Comparison of ENCODE assay signal across 11 mouse cellular contexts in genomic region chr4:139297566-139297965, GRCm38 (mm10). TPM values are rescaled to one million over a fixed set of nuclear protein-coding genes. Genes with fewer than 3 reads are reported as not detected.
A peak's percentile ranks its signal among the peaks of the same experiment; 100 is the strongest.
DNase-seq lines count a peak whose midpoint lies in the region; ATAC-seq and TF ChIP-seq lines count a peak whose summit lies in the region.
"Had no signal": no experiment of that assay in that cellular context is flagged by ENCODE, and none has a peak within 500 bp of the region (broad histone marks: within the 10 kb centered on the region; RNA-seq: fewer than 3 reads in every experiment).

No protein-coding gene starts in this region.

- H3K36me3 ChIP-seq in intestine, postnatal 0 days (ENCODE audit: control insufficient read depth, insufficient read depth) = peaks cover 44% of the 10 kb centered on the region; the same call in 1 of the 2 replicates

- DNase-seq in layer of hippocampus, postnatal 10 days (ENCODE audit: low spot score in 2 of 2) = peak; percentile 51 to 64
- no peak for DNase-seq in layer of hippocampus, adult 9-11 months
- peak; percentile 18 for DNase-seq in brain, embryonic 14.5 days (ENCODE audit: low read depth)
- DNase-seq in cerebellum, adult 9-11 months = peak; percentile 98
- peak; percentile 69 for DNase-seq in kidney, adult 9 months
- DNase-seq in spleen, postnatal 4 days (ENCODE audit: low spot score in 2 of 2) = no peak
- DNase-seq in frontal cortex, postnatal 36 days (ENCODE audit: low spot score in 2 of 2) = no peak

- no peak overlapping the region for H3K9ac ChIP-seq in intestine, postnatal 0 days (ENCODE audit: low read depth, low read length)
- H3K9ac ChIP-seq: heart, embryonic 13.5 days had no signal

- no peak overlapping the region for H3K4me2 ChIP-seq in intestine, postnatal 0 days (replicated peaks; ENCODE audit: low read depth)
- H3K4me2 ChIP-seq: heart, embryonic 13.5 days had no signal

- TF ChIP-seq POLR2A in brain, embryonic 14.5 days (IDR thresholded peaks at IDR 0.05; ENCODE audit: borderline replicate concordance, extremely low read depth, insufficient read depth, insufficient read length, poor library complexity, severe bottlenecking) = no peak

- no peaks in the 10 kb centered on the region for H3K27me3 ChIP-seq in intestine, postnatal 0 days (replicated peaks; ENCODE audit: control insufficient read depth, insufficient read depth, low read length)
- H3K27me3 ChIP-seq: heart, embryonic 13.5 days had no signal

- H3K9me3 ChIP-seq in intestine, postnatal 0 days (ENCODE audit: control insufficient read depth) = no peaks in the 10 kb centered on the region
- H3K9me3 ChIP-seq: G1E; heart, embryonic 13.5 days had no signal

- no peaks in the 10 kb centered on the region for H3K4me1 ChIP-seq in intestine, postnatal 0 days (replicated peaks; ENCODE audit: control insufficient read depth, insufficient read depth, low read length)
- H3K4me1 ChIP-seq: heart, embryonic 13.5 days had no signal

- no peak for TF ChIP-seq CTCF in brain, embryonic 14.5 days (IDR thresholded peaks at IDR 0.05; ENCODE audit: borderline replicate concordance, extremely low read depth, insufficient read depth, insufficient read length)
- TF ChIP-seq CTCF in intestine, postnatal 0 days (IDR thresholded peaks at IDR 0.05; ENCODE audit: low read depth) = no peak

- H3K4me3 ChIP-seq in intestine, postnatal 0 days (ENCODE audit: low read depth, low read length) = no peak overlapping the region
- H3K4me3 ChIP-seq: heart, embryonic 13.5 days; myocyte had no signal

- 91% methylated on average over 4 of the region's 4 CpGs for WGBS in intestine, postnatal 0 days

- no peak overlapping the region for H3K27ac ChIP-seq in intestine, postnatal 0 days (ENCODE audit: low read depth, low read length)
- H3K27ac ChIP-seq: heart, embryonic 13.5 days had no signal

- ATAC-seq in intestine, postnatal 0 days = no peak

RNA-seq across cellular contexts. Expression of gene Pqlc2, which starts 12.9 kb away (rescaled TPM):
- 10 to 100 TPM; 11.0 to 11.9 TPM for total RNA-seq in layer of hippocampus, postnatal 10 days (2021)
- polyA plus RNA-seq in brain, embryonic 14.5 days (2012; rRNA removed) = 21.7 and 27.3 TPM in 2 replicates
- 92.6 and 95.9 TPM in 2 replicates for polyA plus RNA-seq in intestine, postnatal 0 days (2015; fragmentation: Nextera tagmentation; extraction: Ambion mirVana)

RNA-seq across cellular contexts. Expression of gene Akr7a5, which starts 13.0 kb away (rescaled TPM):
- total RNA-seq in layer of hippocampus, postnatal 10 days (2021) = 10 to 100 TPM; 30.0 to 31.7 TPM
- polyA plus RNA-seq in brain, embryonic 14.5 days (2012; rRNA removed) = 16.5 and 22.4 TPM in 2 replicates
- polyA plus RNA-seq in intestine, postnatal 0 days (2015; fragmentation: Nextera tagmentation; extraction: Ambion mirVana) = 226 and 259 TPM in 2 replicates

RNA-seq across cellular contexts. Expression of gene Mrto4, which starts 54.8 kb away (rescaled TPM):
- 10 to 100 TPM; 49.9 to 59.2 TPM for total RNA-seq in layer of hippocampus, postnatal 10 days (2021)
- 56.6 and 62.0 TPM in 2 replicates for polyA plus RNA-seq in brain, embryonic 14.5 days (2012; rRNA removed)
- polyA plus RNA-seq in intestine, postnatal 0 days (2015; fragmentation: Nextera tagmentation; extraction: Ambion mirVana) = 36.6 and 39.0 TPM in 2 replicates

RNA-seq across cellular contexts. Expression of gene Emc1, which starts 54.8 kb away (rescaled TPM):
- total RNA-seq in layer of hippocampus, postnatal 10 days (2021) = 10 to 100 TPM; 74.3 to 85.0 TPM
- 48.1 and 56.0 TPM in 2 replicates for polyA plus RNA-seq in brain, embryonic 14.5 days (2012; rRNA removed)
- 7.9 and 8.8 TPM in 2 replicates for polyA plus RNA-seq in intestine, postnatal 0 days (2015; fragmentation: Nextera tagmentation; extraction: Ambion mirVana)

RNA-seq across cellular contexts. Expression of gene Ubr4, which starts 54.8 kb away (rescaled TPM):
- total RNA-seq in layer of hippocampus, postnatal 10 days (2021) = 100 to 1,000 TPM; 146 to 147 TPM
- polyA plus RNA-seq in brain, embryonic 14.5 days (2012; rRNA removed) = 200 and 228 TPM in 2 replicates
- 27.5 and 30.0 TPM in 2 replicates for polyA plus RNA-seq in intestine, postnatal 0 days (2015; fragmentation: Nextera tagmentation; extraction: Ambion mirVana)

Comparison
In these comparisons a context has a peak if more than half of its experiments do, and no peak if none do; other contexts are left out.
1. DNase-seq: peak in layer of hippocampus, postnatal 10 days (2 of 2), brain, embryonic 14.5 days (single experiment), cerebellum, adult 9-11 months (single experiment) and kidney, adult 9 months (single experiment); none in layer of hippocampus, adult 9-11 months (single experiment), spleen, postnatal 4 days (0 of 2) and frontal cortex, postnatal 36 days (0 of 2).